Mouse (Mus musculus) bone marrow, adult 2 months (tissue): ENCODE results near the gene Prr13.

Source experiments
- CTCF ChIP-seq: fragments of 200-500 bp; IDR thresholded peaks from 2 replicates; pipeline ENCODE4 v1.5.1; 2011; ENCODE audit warnings: low read length, control low read depth; ENCODE audit not compliant: control insufficient read depth, insufficient read depth
- POLR2A ChIP-seq: fragments of 200-500 bp; IDR thresholded peaks from 2 replicates; pipeline ENCODE4 v1.6.1; 2011; ENCODE audit warnings: low read depth, mild to moderate bottlenecking, control low read depth, low read length, borderline replicate concordance; ENCODE audit not compliant: control insufficient read depth

DNA sequence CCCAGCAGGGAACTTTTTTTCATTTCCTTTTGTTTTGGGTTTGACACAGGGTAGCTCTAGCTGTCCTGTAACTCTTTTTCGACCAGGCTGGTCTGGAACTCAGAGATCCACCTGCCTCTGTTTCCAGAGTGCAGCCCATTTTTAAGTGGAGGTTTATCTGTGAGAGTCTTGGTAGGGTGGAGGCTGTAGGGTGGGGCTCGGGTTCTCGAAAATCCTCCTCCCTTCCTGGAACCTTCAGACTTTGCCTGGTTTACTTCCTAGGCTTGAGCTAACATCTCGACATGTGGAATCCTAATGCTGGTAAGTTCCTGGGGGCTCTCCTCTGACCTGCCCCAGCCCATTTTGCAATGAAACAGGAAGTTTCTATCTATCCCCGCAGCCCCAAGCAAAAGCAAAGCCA is 1.0 kb downstream of the Prr13 start:
- no peak for TF ChIP-seq CTCF
- no peak for TF ChIP-seq POLR2A
